Mouse (Mus musculus) ES-CJ7 (cell line): ENCODE results near the gene Gm10203.
A peak's percentile ranks its signal among the peaks of the same experiment; 100 is the strongest.
"Not testable (repeated sequence)": the region's sequence is repeated elsewhere in the genome, so short reads cannot be mapped to it uniquely, and the experiment has no call there.

Source experiments
- DNase-seq: peaks from one replicate; pipeline ENCODE4 v3.0.0; 2011; ENCODE audit warnings: low read depth, low spot score

Gene Gm10203

GRCm38 (mm10) chr6:149134391-149135150, 4.6 kb downstream of the Gm10203 start:
- DNase-seq: no peak

GRCm38 (mm10) chr6:149135631-149136030, 5.7 kb downstream of the Gm10203 start:
- DNase-seq: no peak

GRCm38 (mm10) chr6:149137936-149138335, 8.0 kb downstream of the Gm10203 start:
- DNase-seq: no peak

- no peak for DNase-seq
Observed at GRCm38 (mm10) chr6:149139011-149139410, 9.0 kb downstream of the Gm10203 start.

- DNase-seq: no peak
Observed at GRCm38 (mm10) chr6:149139471-149139870, 9.5 kb downstream of the Gm10203 start, which contains the start of gene Etfbkmt. Etfbkmt (plus strand) TSS chr6:149139849.

GRCm38 (mm10) chr6:149141393-149142173, 11.6 kb downstream of the Gm10203 start:
- DNase-seq: peak; percentile 97

GRCm38 (mm10) chr6:149145143-149145542, 15.2 kb downstream of the Gm10203 start:
- no peak for DNase-seq

GRCm38 (mm10) chr6:149148436-149149229, 18.7 kb downstream of the Gm10203 start:
- DNase-seq: peak; percentile 34

- no peak for DNase-seq
Observed at GRCm38 (mm10) chr6:149152119-149152518, 22.1 kb downstream of the Gm10203 start.

GRCm38 (mm10) chr6:149153473-149154115, 23.6 kb downstream of the Gm10203 start:
- DNase-seq: peak; percentile 29

GRCm38 (mm10) chr6:149154116-149155030, 24.4 kb downstream of the Gm10203 start:
- DNase-seq: no peak

GRCm38 (mm10) chr6:149155031-149155841, 25.3 kb downstream of the Gm10203 start:
- DNase-seq: no peak

- DNase-seq: not testable (repeated sequence)
Observed at GRCm38 (mm10) chr6:149167038-149167437, 37.1 kb downstream of the Gm10203 start.

- DNase-seq: no peak
Observed at GRCm38 (mm10) chr6:149167672-149168071, 37.7 kb downstream of the Gm10203 start.

- DNase-seq: no peak
Observed at GRCm38 (mm10) chr6:149168436-149168835, 38.5 kb downstream of the Gm10203 start.

GRCm38 (mm10) chr6:149169965-149170364, 40.0 kb downstream of the Gm10203 start:
- DNase-seq: not testable (repeated sequence)

GRCm38 (mm10) chr6:149173831-149174625, 44.1 kb downstream of the Gm10203 start:
- no peak for DNase-seq

GRCm38 (mm10) chr6:149174932-149175570, 45.1 kb downstream of the Gm10203 start:
- DNase-seq: no peak
